Mouse (Mus musculus): ENCODE data around the gene Cradd. TPM values are rescaled to one million over a fixed set of nuclear protein-coding genes. Genes with fewer than 3 reads are reported as not detected.

Cradd gene
- polyA plus RNA-seq, 1 experiment from 2014 or later: 9.4 TPM

GRCm38 (mm10) chr10:95201514-95201913 is 122.4 kb downstream of the Cradd start:
- DNase-seq (ENCODE audit: low read depth, low spot score) (no peak), ATAC-seq (no peak)
- no peaks in the 10 kb centered on the region for H3K27me3 ChIP-seq
- TF ChIP-seq CTCF (IDR thresholded peaks at IDR 0.05): no peak
- in situ Hi-C loops (cut with MboI; ENCODE audit: low pct_unique_long_range_greater_than_20kb): no loop called here
- ChIA-PET POLR2A (no interaction called here), CTCF (no interaction called here)

GRCm38 (mm10) chr10:95200323-95200722 is 123.6 kb downstream of the Cradd start:
- no peak for ATAC-seq
- TF ChIP-seq CTCF (IDR thresholded peaks at IDR 0.05): no peak
- in situ Hi-C loops (cut with MboI; ENCODE audit: low pct_unique_long_range_greater_than_20kb): no loop called here
- CTCF ChIA-PET: no interaction called here
- H3K27me3 ChIP-seq: no peaks in the 10 kb centered on the region
- no peak for DNase-seq (ENCODE audit: low read depth, low spot score)
- POLR2A ChIA-PET: no interaction called here

GRCm38 (mm10) chr10:95199541-95200269 is 124.2 kb downstream of the Cradd start:
- DNase-seq (ENCODE audit: low read depth, low spot score) (no peak), ATAC-seq (no peak)
- ChIA-PET POLR2A (no interaction called here), CTCF (no interaction called here)
- in situ Hi-C loops (cut with MboI; ENCODE audit: low pct_unique_long_range_greater_than_20kb): no loop called here
- no peaks in the 10 kb centered on the region for H3K27me3 ChIP-seq
- no peak for TF ChIP-seq CTCF (IDR thresholded peaks at IDR 0.05)

GRCm38 (mm10) chr10:95197377-95197776 is 126.6 kb downstream of the Cradd start:
- in situ Hi-C loops (cut with MboI; ENCODE audit: low pct_unique_long_range_greater_than_20kb): no loop called here
- no peak for ATAC-seq
- CTCF ChIA-PET: interaction anchor here (0.7 to 1.9 kb wide), 4 partner anchors 9 to 46 kb away, joined by 3 to 7 read pairs (median 4); no protein-coding TSS in a partner anchor
- no peaks in the 10 kb centered on the region for H3K27me3 ChIP-seq
- DNase-seq (ENCODE audit: low read depth, low spot score): no peak
- POLR2A ChIA-PET: interaction anchor here (1.1 kb wide), 1 partner anchor 26 kb away, joined by 5 read pairs; no protein-coding TSS in a partner anchor
- no peak for TF ChIP-seq CTCF (IDR thresholded peaks at IDR 0.05)

- DNase-seq (ENCODE audit: low read depth, low spot score) (no peak), ATAC-seq (no peak)
- H3K27me3 ChIP-seq: no peaks in the 10 kb centered on the region
- POLR2A ChIA-PET: interaction anchor here (0.6 to 1.0 kb wide), 3 partner anchors 29 to 170 kb away, joined by 3 read pairs; no protein-coding TSS in a partner anchor
- no peak for TF ChIP-seq CTCF (IDR thresholded peaks at IDR 0.05)
- in situ Hi-C loops (cut with MboI; ENCODE audit: low pct_unique_long_range_greater_than_20kb): no loop called here
- CTCF ChIA-PET: interaction anchor here (0.9 to 1.9 kb wide), 2 partner anchors 11 to 18 kb away, joined by 3 to 7 read pairs; no protein-coding TSS in a partner anchor
Observed at GRCm38 (mm10) chr10:95195719-95196118, 128.2 kb downstream of the Cradd start.

DNA sequence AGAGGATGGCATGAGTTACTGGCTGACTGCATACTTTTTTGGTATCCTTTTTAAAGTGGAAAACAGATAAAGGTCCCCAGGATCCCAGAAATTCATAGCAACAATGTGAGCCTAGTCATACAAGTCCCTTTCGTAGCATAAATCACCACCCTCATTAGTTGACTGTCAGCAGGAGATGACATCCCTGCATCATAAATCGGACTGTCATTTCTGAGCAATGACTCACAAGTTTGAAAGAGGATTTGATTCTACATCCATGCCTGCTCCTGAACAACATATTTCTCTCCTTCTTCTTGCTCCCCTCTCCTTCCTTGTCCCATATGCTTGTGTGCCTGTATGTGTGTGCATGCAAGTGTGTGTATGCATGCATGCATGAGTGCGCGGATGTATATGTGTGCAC is 129.2 kb downstream of the Cradd start:
- ChIA-PET CTCF (interaction anchor here (0.9 kb wide), 1 partner anchor 12 kb away, joined by 3 read pairs; no protein-coding TSS in a partner anchor), POLR2A (no interaction called here)
- ATAC-seq (no peak), DNase-seq (ENCODE audit: low read depth, low spot score) (peak; percentile 46)
- in situ Hi-C loops (cut with MboI; ENCODE audit: low pct_unique_long_range_greater_than_20kb): no loop called here
- H3K27me3 ChIP-seq: no peaks in the 10 kb centered on the region
- no peak for TF ChIP-seq CTCF (IDR thresholded peaks at IDR 0.05)

DNA sequence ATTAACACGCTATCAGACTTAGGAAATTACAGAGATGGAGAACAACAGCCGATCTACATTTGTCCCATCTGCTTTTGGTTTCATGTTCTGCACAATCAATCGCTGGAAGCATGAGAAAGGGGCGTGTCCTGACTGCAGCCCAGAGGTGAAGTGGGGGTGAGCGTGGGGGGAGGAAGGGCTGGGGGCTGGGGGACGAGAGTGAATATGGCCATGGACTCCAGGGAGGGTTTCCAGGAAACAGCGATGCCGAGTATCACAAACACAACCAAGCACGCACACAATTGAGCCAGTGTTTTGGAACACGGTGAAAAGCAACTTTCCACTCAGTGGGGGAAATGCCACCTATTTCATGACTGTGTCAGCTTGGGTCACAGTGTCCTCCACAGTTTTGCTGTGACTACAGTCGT is 130.1 kb downstream of the Cradd start:
- in situ Hi-C loops (cut with MboI; ENCODE audit: low pct_unique_long_range_greater_than_20kb): no loop called here
- no peaks in the 10 kb centered on the region for H3K27me3 ChIP-seq
- ChIA-PET CTCF (interaction anchor here (0.9 kb wide), 1 partner anchor 11 kb away, joined by 3 read pairs; no protein-coding TSS in a partner anchor), POLR2A (no interaction called here)
- DNase-seq (ENCODE audit: low read depth, low spot score): no peak
- no peak for TF ChIP-seq CTCF (IDR thresholded peaks at IDR 0.05)
- ATAC-seq: no peak

DNA sequence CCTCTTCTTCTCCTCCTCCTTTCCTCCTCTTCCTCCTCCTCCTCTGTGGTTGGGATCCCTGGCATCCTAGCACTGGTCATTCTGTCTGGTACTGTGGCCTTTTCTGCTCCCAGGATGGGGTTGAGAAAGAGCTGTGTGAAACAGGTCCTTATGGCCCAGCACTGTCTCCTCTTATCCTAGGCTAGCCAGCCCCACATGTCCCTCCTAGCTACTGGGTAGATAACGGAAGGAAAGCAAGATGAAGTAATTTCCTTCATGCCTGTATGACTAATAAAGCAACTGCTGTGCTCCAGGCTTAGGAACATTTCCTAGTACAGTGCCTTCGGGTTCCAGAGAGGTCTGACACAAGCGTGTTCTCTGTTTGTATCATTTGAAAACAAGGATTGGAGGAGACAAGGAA is 132.1 kb downstream of the Cradd start:
- ATAC-seq (no peak), DNase-seq (ENCODE audit: low read depth, low spot score) (no peak)
- in situ Hi-C loops (cut with MboI; ENCODE audit: low pct_unique_long_range_greater_than_20kb): no loop called here
- no peak for TF ChIP-seq CTCF (IDR thresholded peaks at IDR 0.05)
- POLR2A ChIA-PET: no interaction called here
- H3K27me3 ChIP-seq: no peaks in the 10 kb centered on the region
- CTCF ChIA-PET: interaction anchor here (1.1 kb wide), 1 partner anchor 9 kb away, joined by 3 read pairs; no protein-coding TSS in a partner anchor

DNA sequence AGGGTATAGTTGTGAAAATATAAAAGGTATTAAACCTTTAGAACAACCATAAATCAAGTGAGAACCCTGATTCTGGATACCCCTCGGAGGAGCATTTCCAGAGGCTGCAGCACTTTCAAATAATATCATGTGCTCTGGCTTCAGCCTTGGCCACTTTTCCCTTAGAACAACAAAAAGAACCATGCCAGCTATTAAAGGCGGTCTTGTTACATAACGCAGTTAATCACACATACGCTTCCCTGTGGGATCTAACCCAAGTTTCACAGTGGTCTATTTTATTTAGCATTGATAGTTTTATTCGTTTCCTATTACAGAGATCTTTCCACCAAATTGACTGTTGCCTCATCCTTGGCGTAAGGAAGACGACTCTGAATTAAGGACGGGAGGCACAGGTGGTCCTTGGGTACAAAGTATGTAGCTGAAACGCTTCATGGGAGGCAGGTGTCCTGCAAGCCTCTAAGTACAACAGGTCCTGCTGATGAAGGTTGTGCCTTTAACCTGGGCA is 132.7 kb downstream of the Cradd start:
- DNase-seq (ENCODE audit: low read depth, low spot score) (no peak), ATAC-seq (no peak)
- TF ChIP-seq CTCF (IDR thresholded peaks at IDR 0.05): no peak
- no peaks in the 10 kb centered on the region for H3K27me3 ChIP-seq
- ChIA-PET CTCF (interaction anchor here (1.1 kb wide), 1 partner anchor 8 kb away, joined by 3 read pairs; no protein-coding TSS in a partner anchor), POLR2A (no interaction called here)
- in situ Hi-C loops (cut with MboI; ENCODE audit: low pct_unique_long_range_greater_than_20kb): no loop called here

GRCm38 (mm10) chr10:95189550-95190211 is 134.3 kb downstream of the Cradd start:
- DNase-seq (ENCODE audit: low read depth, low spot score): no peak
- TF ChIP-seq CTCF (IDR thresholded peaks at IDR 0.05): no peak
- ChIA-PET CTCF (no interaction called here), POLR2A (no interaction called here)
- no peak for ATAC-seq
- H3K27me3 ChIP-seq: no peaks in the 10 kb centered on the region
- in situ Hi-C loops (cut with MboI; ENCODE audit: low pct_unique_long_range_greater_than_20kb): no loop called here

DNA sequence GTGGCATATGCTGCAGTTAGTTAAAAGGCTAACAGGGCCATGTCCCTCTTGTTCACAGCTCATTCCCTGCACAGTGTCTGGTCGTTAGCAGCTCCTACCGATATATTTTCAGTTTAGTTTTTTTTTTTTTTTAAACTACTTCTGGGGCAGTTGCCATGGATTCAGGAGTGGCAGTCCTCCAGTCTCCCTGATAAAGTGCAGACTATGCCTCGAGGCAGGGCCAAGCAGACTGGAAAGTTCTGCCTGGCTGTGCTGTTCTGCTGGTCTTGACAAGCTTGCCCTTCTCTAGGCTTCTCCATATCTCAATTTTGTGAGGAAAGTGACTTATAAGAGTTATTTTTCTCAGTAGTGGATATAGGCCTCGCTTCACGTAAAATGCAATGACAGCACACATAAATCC is 139.7 kb downstream of the Cradd start:
- ChIA-PET CTCF (interaction anchor here (1.8 kb wide), 1 partner anchor 12 kb away, joined by 4 read pairs; no protein-coding TSS in a partner anchor), POLR2A (interaction anchor here (0.7 kb wide), 1 partner anchor 9 kb away, joined by 3 read pairs; no protein-coding TSS in a partner anchor)
- DNase-seq (ENCODE audit: low read depth, low spot score): no peak
- in situ Hi-C loops (cut with MboI; ENCODE audit: low pct_unique_long_range_greater_than_20kb): no loop called here
- ATAC-seq: no peak
- TF ChIP-seq CTCF (IDR thresholded peaks at IDR 0.05): no peak
- no peaks in the 10 kb centered on the region for H3K27me3 ChIP-seq
